Mouse (Mus musculus): Measurements from ENCODE around the gene Stk35. TPM values are rescaled to one million over a fixed set of nuclear protein-coding genes. Genes with fewer than 3 reads are reported as not detected.
"Not testable (repeated sequence)": the region's sequence is repeated elsewhere in the genome, so short reads cannot be mapped to it uniquely, and the experiment has no call there.

Stk35 gene
- polyA plus RNA-seq, 1 experiment from 2014 or later: 10.3 TPM

GRCm38 (mm10) chr2:129838321-129838720 is 38.0 kb downstream of the Stk35 start:
- Histone ChIP-seq H3K4me2 (no peak overlapping the region), H3K27me3 (no peaks in the 10 kb centered on the region), H3K4me1 (no peaks in the 10 kb centered on the region), H3K27ac (no peak overlapping the region), H3K4me3 (replicated peaks) (no peak overlapping the region), H3K9me3 (replicated peaks) (no peaks in the 10 kb centered on the region), H3K9ac (no peak overlapping the region), H3K36me3 (no peaks in the 10 kb centered on the region)
- no peak for ATAC-seq (replicated peaks; ENCODE audit: low FRiP score)
- 86% methylated on average over 1 of the region's 1 CpGs for WGBS

- ATAC-seq (replicated peaks; ENCODE audit: low FRiP score): no peak
- H3K9ac ChIP-seq: no peak overlapping the region
- WGBS: 88% methylated on average over 3 of the region's 3 CpGs
- H3K4me3 ChIP-seq (replicated peaks): no peak overlapping the region
- no peak overlapping the region for H3K4me2 ChIP-seq
- no peaks in the 10 kb centered on the region for H3K4me1 ChIP-seq
- no peaks in the 10 kb centered on the region for H3K27me3 ChIP-seq
- no peaks in the 10 kb centered on the region for H3K36me3 ChIP-seq
- no peak overlapping the region for H3K27ac ChIP-seq
- no peaks in the 10 kb centered on the region for H3K9me3 ChIP-seq (replicated peaks)
These were observed 45.5 kb downstream of the Stk35 start for GRCm38 (mm10) chr2:129845826-129846225.

- Histone ChIP-seq H3K27ac (no peak overlapping the region), H3K4me2 (no peak overlapping the region), H3K27me3 (no peaks in the 10 kb centered on the region), H3K4me1 (no peaks in the 10 kb centered on the region), H3K9me3 (replicated peaks) (no peaks in the 10 kb centered on the region), H3K36me3 (no peaks in the 10 kb centered on the region), H3K9ac (no peak overlapping the region), H3K4me3 (replicated peaks) (no peak overlapping the region)
- 82% methylated on average over 2 of the region's 2 CpGs for WGBS
- ATAC-seq (replicated peaks; ENCODE audit: low FRiP score): no peak
These were observed 46.2 kb downstream of the Stk35 start for GRCm38 (mm10) chr2:129846501-129846900.

- ATAC-seq (replicated peaks; ENCODE audit: low FRiP score): not testable (repeated sequence)
- WGBS: 88% methylated on average over 3 of the region's 3 CpGs
These were observed 48.8 kb downstream of the Stk35 start for GRCm38 (mm10) chr2:129849078-129849477.

GRCm38 (mm10) chr2:129851512-129851911 is 51.2 kb downstream of the Stk35 start:
- H3K36me3 ChIP-seq: no peaks in the 10 kb centered on the region
- no peaks in the 10 kb centered on the region for H3K27me3 ChIP-seq
- no peak overlapping the region for H3K9ac ChIP-seq
- 67% methylated on average over 4 of the region's 4 CpGs for WGBS
- no peak for ATAC-seq (replicated peaks; ENCODE audit: low FRiP score)
- H3K27ac ChIP-seq: no peak overlapping the region
- H3K4me3 ChIP-seq (replicated peaks): no peak overlapping the region
- H3K9me3 ChIP-seq (replicated peaks): no peaks in the 10 kb centered on the region
- no peaks in the 10 kb centered on the region for H3K4me1 ChIP-seq
- H3K4me2 ChIP-seq: no peak overlapping the region

More at GRCm38 (mm10) chr2:129849078-129849477, 48.8 kb downstream of the Stk35 start:
- H3K27ac ChIP-seq; H3K9ac ChIP-seq; H3K36me3 ChIP-seq; H3K27me3 ChIP-seq; H3K4me1 ChIP-seq; H3K9me3 ChIP-seq (replicated peaks); H3K4me2 ChIP-seq; H3K4me3 ChIP-seq (replicated peaks): not testable (repeated sequence)

GRCm38 (mm10) chr2:129863256-129863655 is 62.9 kb downstream of the Stk35 start:
- Histone ChIP-seq H3K36me3 (no peaks in the 10 kb centered on the region), H3K4me3 (replicated peaks) (no peak overlapping the region), H3K27ac (no peak overlapping the region), H3K4me1 (0 out of 2 replicates have a peak, but pooled peaks cover 2% of the 10 kb centered on the region), H3K4me2 (no peak overlapping the region), H3K9ac (no peak overlapping the region), H3K27me3 (no peaks in the 10 kb centered on the region), H3K9me3 (replicated peaks) (no peaks in the 10 kb centered on the region)
- no peak for ATAC-seq (replicated peaks; ENCODE audit: low FRiP score)
- WGBS: 81% methylated on average over 5 of the region's 5 CpGs

- no peak for ATAC-seq (replicated peaks; ENCODE audit: low FRiP score)
- H3K36me3 ChIP-seq: no peaks in the 10 kb centered on the region
- H3K27ac ChIP-seq: no peak overlapping the region
- H3K4me2 ChIP-seq: no peak overlapping the region
- no peaks in the 10 kb centered on the region for H3K27me3 ChIP-seq
- 0 out of 2 replicates have a peak, but pooled peaks cover 2% of the 10 kb centered on the region for H3K4me1 ChIP-seq
- no peak overlapping the region for H3K9ac ChIP-seq
- WGBS: 77% methylated on average over 3 of the region's 3 CpGs
- H3K9me3 ChIP-seq (replicated peaks): no peaks in the 10 kb centered on the region
- H3K4me3 ChIP-seq (replicated peaks): no peak overlapping the region
These were observed 64.6 kb downstream of the Stk35 start for GRCm38 (mm10) chr2:129864958-129865357.

GRCm38 (mm10) chr2:129869151-129869550 is 68.8 kb downstream of the Stk35 start:
- ATAC-seq (replicated peaks; ENCODE audit: low FRiP score): no peak
- no peaks in the 10 kb centered on the region for H3K9me3 ChIP-seq (replicated peaks)

GRCm38 (mm10) chr2:129871246-129871645 is 70.9 kb downstream of the Stk35 start:
- no peaks in the 10 kb centered on the region for H3K36me3 ChIP-seq
- no peak overlapping the region for H3K27ac ChIP-seq
- H3K4me3 ChIP-seq (replicated peaks): no peak overlapping the region
- no peak for ATAC-seq (replicated peaks; ENCODE audit: low FRiP score)
- WGBS: 91% methylated on average over 5 of the region's 5 CpGs
- no peak overlapping the region for H3K9ac ChIP-seq
- 0 out of 2 replicates have a peak, but pooled peaks cover 2% of the 10 kb centered on the region for H3K4me1 ChIP-seq
- H3K4me2 ChIP-seq: no peak overlapping the region
- no peaks in the 10 kb centered on the region; the same call in 1 of the 2 replicates for H3K27me3 ChIP-seq
- no peaks in the 10 kb centered on the region for H3K9me3 ChIP-seq (replicated peaks)

More at GRCm38 (mm10) chr2:129869151-129869550, 68.8 kb downstream of the Stk35 start:
- Histone ChIP-seq H3K4me2 (no peak overlapping the region), H3K4me3 (replicated peaks) (no peak overlapping the region), H3K36me3 (no peaks in the 10 kb centered on the region), H3K27ac (no peak overlapping the region), H3K4me1 (0 out of 2 replicates have a peak, but pooled peaks cover 2% of the 10 kb centered on the region), H3K27me3 (no peaks in the 10 kb centered on the region), H3K9ac (no peak overlapping the region)
- 95% methylated on average over 5 of the region's 5 CpGs for whole genome bisulfite sequencing

- H3K27ac ChIP-seq: no peak overlapping the region
- no peak for ATAC-seq (replicated peaks; ENCODE audit: low FRiP score)
- H3K9me3 ChIP-seq (replicated peaks): no peaks in the 10 kb centered on the region
- H3K36me3 ChIP-seq: no peaks in the 10 kb centered on the region
- H3K4me3 ChIP-seq (replicated peaks): no peak overlapping the region
- 84% methylated on average over 7 of the region's 7 CpGs for WGBS
- 0 out of 2 replicates have a peak, but pooled peaks cover 2% of the 10 kb centered on the region for H3K4me1 ChIP-seq
- H3K9ac ChIP-seq: no peak overlapping the region
- H3K4me2 ChIP-seq: no peak overlapping the region
- no peaks in the 10 kb centered on the region; the same call in 1 of the 2 replicates for H3K27me3 ChIP-seq
These were observed 71.8 kb downstream of the Stk35 start for GRCm38 (mm10) chr2:129872071-129872470.

GRCm38 (mm10) chr2:129873489-129873888 is 73.2 kb downstream of the Stk35 start:
- no peaks in the 10 kb centered on the region for H3K36me3 ChIP-seq
- H3K4me2 ChIP-seq: no peak overlapping the region
- H3K9ac ChIP-seq: no peak overlapping the region
- H3K27ac ChIP-seq: no peak overlapping the region
- ATAC-seq (replicated peaks; ENCODE audit: low FRiP score): 0 out of 2 replicates have a peak, but pooled peaks have one; percentile 36
- H3K9me3 ChIP-seq (replicated peaks): no peaks in the 10 kb centered on the region
- no peaks in the 10 kb centered on the region for H3K4me1 ChIP-seq
- 7% methylated on average over 5 of the region's 5 CpGs for whole genome bisulfite sequencing
- H3K27me3 ChIP-seq: no peaks in the 10 kb centered on the region; the same call in 1 of the 2 replicates
- no peak overlapping the region for H3K4me3 ChIP-seq (replicated peaks)

- no peak overlapping the region for H3K27ac ChIP-seq
- no peaks in the 10 kb centered on the region for H3K4me1 ChIP-seq
- H3K4me3 ChIP-seq (replicated peaks): no peak overlapping the region
- H3K9ac ChIP-seq: no peak overlapping the region
- no peaks in the 10 kb centered on the region for H3K9me3 ChIP-seq (replicated peaks)
- WGBS: 58% methylated on average over 9 of the region's 9 CpGs
- no peaks in the 10 kb centered on the region; the same call in 1 of the 2 replicates for H3K27me3 ChIP-seq
- no peak for ATAC-seq (replicated peaks; ENCODE audit: low FRiP score)
- H3K36me3 ChIP-seq: no peaks in the 10 kb centered on the region
- H3K4me2 ChIP-seq: no peak overlapping the region
These were observed 73.8 kb downstream of the Stk35 start for GRCm38 (mm10) chr2:129874084-129874483.

- no peaks in the 10 kb centered on the region for H3K4me1 ChIP-seq
- H3K4me3 ChIP-seq (replicated peaks): no peak overlapping the region
- WGBS: 78% methylated on average over 10 of the region's 10 CpGs
- no peaks in the 10 kb centered on the region; the same call in 1 of the 2 replicates for H3K27me3 ChIP-seq
- H3K27ac ChIP-seq: no peak overlapping the region
- H3K9me3 ChIP-seq (replicated peaks): no peaks in the 10 kb centered on the region
- ATAC-seq (replicated peaks; ENCODE audit: low FRiP score): no peak
- no peak overlapping the region for H3K9ac ChIP-seq
- H3K36me3 ChIP-seq: no peaks in the 10 kb centered on the region
- H3K4me2 ChIP-seq: no peak overlapping the region
These were observed 74.3 kb downstream of the Stk35 start for GRCm38 (mm10) chr2:129874509-129875095.

All from kidney, embryonic 15.5 days (tissue).